Mouse (Mus musculus) intestine, postnatal 0 days (tissue): ENCODE results near the gene Gramd1b. TPM values are rescaled to one million over a fixed set of nuclear protein-coding genes. Genes with fewer than 3 reads are reported as not detected.

ENCODE experiments used
- ATAC-seq: fragments of 200-750 bp; cut with Nextera tagmentation; 2 replicates; pipeline ENCODE4 v1.8.0; 2017; ENCODE audit warnings: mild to moderate bottlenecking, moderate TSS enrichment, moderate library complexity
- H3K27ac ChIP-seq: fragments of 300-500 bp; sonication (generic); 2 replicates; pipeline ENCODE4 v1.5.1; 2014; ENCODE audit warnings: mild to moderate bottlenecking, low read depth, low read length, moderate library complexity
- H3K27me3 ChIP-seq: fragments of 300-500 bp; sonication (generic); replicated peaks from 2 replicates; pipeline ENCODE4 v1.6.1; 2014; ENCODE audit warnings: low read length, mixed read lengths; ENCODE audit not compliant: control insufficient read depth, insufficient read depth
- H3K36me3 ChIP-seq: fragments of 300-500 bp; sonication (generic); 2 replicates; pipeline ENCODE4 v1.6.1; 2014; ENCODE audit warnings: mild to moderate bottlenecking, moderate library complexity; ENCODE audit not compliant: control insufficient read depth, insufficient read depth
- H3K4me1 ChIP-seq: fragments of 300-500 bp; sonication (generic); replicated peaks from 2 replicates; pipeline ENCODE4 v1.6.1; 2014; ENCODE audit warnings: antibody characterized with exemption, low read length, mixed read lengths; ENCODE audit not compliant: control insufficient read depth, insufficient read depth
- H3K4me2 ChIP-seq: fragments of 300-500 bp; sonication (generic); replicated peaks from 2 replicates; pipeline ENCODE4 v1.6.1; 2014; ENCODE audit warnings: low read depth, mild to moderate bottlenecking, moderate library complexity
- H3K4me3 ChIP-seq: fragments of 300-500 bp; sonication (generic); 2 replicates; pipeline ENCODE4 v1.5.1; 2014; ENCODE audit warnings: low read depth, low read length
- H3K9ac ChIP-seq: fragments of 300-500 bp; sonication (generic); 2 replicates; pipeline ENCODE4 v1.6.1; 2014; ENCODE audit warnings: mild to moderate bottlenecking, low read depth, low read length
- H3K9me3 ChIP-seq: fragments of 300-500 bp; sonication (generic); 2 replicates; pipeline ENCODE4 v1.6.1; 2016; ENCODE audit warnings: mixed run types; ENCODE audit not compliant: control insufficient read depth
- CTCF ChIP-seq: sonication (generic); IDR thresholded peaks from 2 replicates; pipeline ENCODE4 v1.5.1; 2016; ENCODE audit warnings: low read depth, mild to moderate bottlenecking, control low read depth, antibody characterized with exemption, moderate library complexity
- WGBS: fragments of 180-500 bp; shearing (Covaris S2); extraction: QIAGEN DNeasy Blood & Tissue Kit; methylation state at CpG from one replicate; pipeline ENCODE4 v1.1.7; 2014; 5-methylcytosine and 5-hydroxymethylcytosine counted together
- polyA plus RNA-seq: library from polyadenylated mRNA; unstranded; fragments of >200 nt; fragmentation: Nextera tagmentation; extraction: Ambion mirVana; gene quantifications from 2 replicates; pipeline ENCODE4 v1.2.1, GENCODE M21; 2015

Gramd1b gene
- polyA plus RNA-seq, 1 experiment from 2014 or later = 15.2 TPM

DNA sequence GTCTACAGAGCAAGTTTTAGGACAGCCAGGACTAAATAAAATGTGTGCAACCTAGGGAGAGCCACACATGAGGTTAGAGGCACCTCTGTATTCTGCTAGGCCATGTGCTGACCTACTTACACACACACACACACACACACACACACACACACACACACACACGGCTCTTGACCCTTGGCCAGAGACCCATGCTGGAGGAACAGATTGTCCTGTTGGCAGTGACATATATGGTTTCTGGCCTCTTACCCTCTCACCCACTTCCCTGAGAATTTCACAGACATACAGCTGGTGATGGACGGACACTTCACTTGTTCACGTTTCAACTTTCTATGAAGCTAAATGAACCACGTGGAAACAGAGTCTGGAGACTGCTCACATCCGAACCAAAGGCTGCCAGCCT is 212.4 kb downstream of the Gramd1b start:
- no peaks in the 10 kb centered on the region for H3K27me3 ChIP-seq
- no peak for TF ChIP-seq CTCF
- WGBS = 75% methylated on average over 5 of the region's 5 CpGs
- H3K36me3 ChIP-seq = peaks cover 5% of the 10 kb centered on the region; the same call in 1 of the 2 replicates
- peak overlapping the region; percentile 88; the same call in 1 of the 2 replicates for H3K27ac ChIP-seq
- no peaks in the 10 kb centered on the region for H3K9me3 ChIP-seq
- H3K4me1 ChIP-seq = peaks cover 13% of the 10 kb centered on the region; the same call in 1 of the 2 replicates
- H3K4me3 ChIP-seq = no peak overlapping the region
- no peak overlapping the region for H3K9ac ChIP-seq
- H3K4me2 ChIP-seq = peak overlapping the region; percentile 55
- no peak for ATAC-seq

DNA sequence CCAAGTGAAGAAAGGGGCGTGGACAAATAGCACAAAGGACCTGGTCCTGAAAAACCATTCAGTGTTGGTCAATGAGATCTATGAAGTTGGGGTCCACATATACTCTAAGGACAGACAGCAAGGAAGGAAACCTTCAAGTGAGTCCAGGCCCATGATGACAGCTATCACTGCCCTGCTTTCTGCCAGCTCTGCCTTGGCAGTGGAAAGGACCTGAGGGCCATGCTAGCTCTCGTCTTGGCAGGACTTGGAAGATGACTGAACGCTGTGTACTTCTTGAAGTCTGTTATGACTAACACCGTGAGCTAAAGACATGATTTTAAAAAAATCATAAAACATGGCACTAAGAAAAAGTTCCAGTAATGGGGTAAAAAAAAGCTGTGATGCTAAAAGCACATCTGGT is 213.4 kb downstream of the Gramd1b start:
- H3K9ac ChIP-seq = no peak overlapping the region
- no peak for ATAC-seq
- H3K4me3 ChIP-seq = no peak overlapping the region
- 89% methylated on average over 4 of the region's 4 CpGs for WGBS
- no peak overlapping the region for H3K4me2 ChIP-seq
- H3K4me1 ChIP-seq = peaks cover 13% of the 10 kb centered on the region; the same call in 1 of the 2 replicates
- no peak for TF ChIP-seq CTCF
- H3K36me3 ChIP-seq = peaks cover 13% of the 10 kb centered on the region
- no peak overlapping the region for H3K27ac ChIP-seq
- H3K27me3 ChIP-seq = no peaks in the 10 kb centered on the region
- no peaks in the 10 kb centered on the region for H3K9me3 ChIP-seq

DNA sequence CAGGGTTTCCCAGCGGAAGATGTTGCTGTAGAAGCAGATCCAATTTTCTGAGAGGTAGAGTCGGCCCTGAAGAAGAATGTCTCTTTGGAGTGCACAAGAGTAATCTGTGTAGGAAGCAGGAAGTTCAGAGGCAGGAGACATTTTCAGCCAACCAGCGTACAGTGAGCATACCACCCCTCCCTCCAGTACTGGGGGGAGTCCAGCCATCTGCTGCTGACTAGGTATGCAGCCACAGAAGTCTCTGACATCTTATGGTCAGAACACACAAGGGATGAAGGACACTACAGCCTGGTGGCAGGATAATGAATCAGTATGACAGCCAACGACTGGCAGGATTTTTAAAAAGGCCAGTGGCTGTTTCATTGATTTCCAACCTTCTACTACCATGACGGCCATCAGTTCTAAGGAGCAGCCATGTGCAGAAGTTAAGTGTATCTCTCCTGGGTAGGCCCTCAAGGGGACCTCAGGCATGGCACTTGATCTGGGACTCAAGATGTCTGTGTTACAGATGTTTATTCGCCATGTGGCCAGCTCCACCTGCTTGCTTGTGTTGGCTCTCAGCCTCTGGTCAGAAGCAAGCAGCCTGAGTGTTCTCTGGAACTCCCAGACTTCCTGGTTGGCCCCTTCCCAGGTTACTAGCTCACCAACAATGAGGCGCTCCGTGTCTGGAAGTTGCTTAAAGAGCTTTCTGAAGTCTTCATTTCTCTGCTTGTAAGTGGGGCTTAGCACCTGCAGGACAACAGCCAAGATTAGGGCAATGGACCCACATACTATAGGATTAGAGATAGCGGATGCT is 214.1 kb downstream of the Gramd1b start:
- Histone ChIP-seq H3K27ac (no peak overlapping the region), H3K4me2 (no peak overlapping the region), H3K27me3 (no peaks in the 10 kb centered on the region), H3K9me3 (no peaks in the 10 kb centered on the region), H3K36me3 (peaks cover 13% of the 10 kb centered on the region), H3K4me1 (peaks cover 13% of the 10 kb centered on the region; the same call in 1 of the 2 replicates), H3K4me3 (no peak overlapping the region), H3K9ac (no peak overlapping the region)
- no peak for TF ChIP-seq CTCF
- ATAC-seq = no peak
- WGBS = 84% methylated on average over 9 of the region's 9 CpGs

DNA sequence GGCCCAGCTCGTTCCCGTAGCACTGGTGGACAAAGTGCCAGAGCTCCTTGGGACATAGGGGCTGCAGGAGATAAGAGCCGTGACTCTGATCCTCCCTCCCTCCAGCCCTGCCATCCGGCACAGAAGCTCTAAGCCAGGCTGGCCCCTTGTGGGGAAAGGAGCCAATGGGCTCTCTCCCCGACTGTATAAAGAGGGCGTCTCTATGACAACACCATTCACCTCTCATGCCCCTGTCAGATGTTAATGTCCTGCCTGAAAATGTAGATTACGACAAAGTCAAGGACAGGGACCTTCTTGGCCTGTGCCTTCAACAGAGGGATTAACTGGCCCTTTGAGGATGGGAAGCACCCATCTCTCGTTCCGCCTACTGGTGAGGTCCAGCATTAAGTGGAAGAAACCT is 219.4 kb downstream of the Gramd1b start:
- Histone ChIP-seq H3K9me3 (no peaks in the 10 kb centered on the region), H3K4me2 (no peak overlapping the region), H3K4me1 (peaks cover 6% of the 10 kb centered on the region; the same call in 1 of the 2 replicates), H3K4me3 (no peak overlapping the region), H3K9ac (no peak overlapping the region), H3K27me3 (no peaks in the 10 kb centered on the region), H3K27ac (peak overlapping the region; percentile 21; the same call in 1 of the 2 replicates), H3K36me3 (peaks cover 47% of the 10 kb centered on the region)
- TF ChIP-seq CTCF = peak; percentile 19
- peak; percentile 12; the same call in 1 of the 2 replicates for ATAC-seq
- 67% methylated on average over 9 of the region's 9 CpGs for WGBS

DNA sequence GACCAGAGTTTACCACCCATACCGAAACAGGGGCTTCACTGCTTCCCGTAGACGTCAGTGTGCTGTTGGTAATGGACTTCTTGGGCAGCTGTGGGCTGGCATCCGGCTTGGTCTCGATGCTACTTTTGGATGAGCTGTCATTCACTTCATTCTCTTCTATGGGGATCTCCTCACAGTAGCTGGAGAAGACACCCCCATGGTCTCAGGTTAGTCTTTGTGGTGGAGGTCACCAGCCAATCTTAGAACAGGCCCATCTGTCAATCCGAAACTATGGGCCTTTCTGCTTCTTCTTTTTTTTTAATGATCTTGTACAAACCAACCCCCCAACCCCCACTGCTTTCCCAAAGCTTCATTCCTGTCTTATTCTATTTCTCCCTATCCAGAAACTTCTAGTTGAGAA is 221.3 kb downstream of the Gramd1b start:
- Histone ChIP-seq H3K4me3 (no peak overlapping the region), H3K4me2 (no peak overlapping the region), H3K4me1 (peaks cover 3% of the 10 kb centered on the region; the same call in 1 of the 2 replicates), H3K9ac (no peak overlapping the region), H3K9me3 (no peaks in the 10 kb centered on the region), H3K27me3 (no peaks in the 10 kb centered on the region), H3K27ac (no peak overlapping the region), H3K36me3 (peaks cover 65% of the 10 kb centered on the region)
- TF ChIP-seq CTCF = no peak
- no peak for ATAC-seq
- WGBS = 95% methylated on average over 6 of the region's 6 CpGs

DNA sequence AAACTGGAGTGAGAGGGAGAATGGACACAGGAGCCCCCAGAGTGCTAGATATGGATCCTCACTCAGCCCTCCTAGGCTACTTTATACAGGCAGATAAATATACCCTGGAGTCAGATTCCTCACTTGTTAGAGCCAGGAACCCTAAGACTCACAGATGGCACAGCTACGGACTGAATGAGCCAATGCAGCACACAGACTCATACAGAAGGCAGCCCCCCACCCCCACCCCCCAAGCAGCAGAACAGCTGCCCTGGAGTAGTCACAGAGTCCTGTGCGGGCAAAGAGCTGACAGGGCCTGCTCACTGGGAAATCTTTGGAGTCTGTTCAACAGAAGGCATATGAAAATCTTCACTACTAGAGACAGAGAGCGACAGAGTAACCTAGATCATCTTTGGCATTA is 223.9 kb downstream of the Gramd1b start:
- ATAC-seq = no peak
- peaks cover 76% of the 10 kb centered on the region for H3K36me3 ChIP-seq

More for the DNA sequence above, 223.9 kb downstream of the Gramd1b start:
- Histone ChIP-seq H3K4me2 (no peak overlapping the region), H3K27me3 (no peaks in the 10 kb centered on the region), H3K9me3 (no peaks in the 10 kb centered on the region), H3K4me3 (no peak overlapping the region), H3K9ac (no peak overlapping the region), H3K27ac (no peak overlapping the region), H3K4me1 (0 out of 2 replicates have a peak, but pooled peaks cover 3% of the 10 kb centered on the region)
- no peak for TF ChIP-seq CTCF
- WGBS = 88% methylated on average over 3 of the region's 3 CpGs
